Mouse (Mus musculus) olfactory bulb, adult 2 months (tissue): ENCODE data around the gene Smco4. TPM values are rescaled to one million over a fixed set of nuclear protein-coding genes. Genes with fewer than 3 reads are reported as not detected.

ENCODE experiments used
- H3K27ac ChIP-seq: fragments of 200-500 bp; 2 replicates; pipeline ENCODE4 v1.5.1; 2012; ENCODE audit warnings: low read depth, low read length; ENCODE audit not compliant: insufficient read depth
- H3K4me1 ChIP-seq: fragments of 200-500 bp; 2 replicates; pipeline ENCODE4 v1.6.1; 2012; ENCODE audit warnings: low read length; ENCODE audit not compliant: control insufficient read depth, insufficient read depth
- H3K4me3 ChIP-seq: fragments of 200-500 bp; 2 replicates; pipeline ENCODE4 v1.5.1; 2012; ENCODE audit warnings: mild to moderate bottlenecking, low read depth, low read length, moderate library complexity; ENCODE audit not compliant: insufficient read depth
- CTCF ChIP-seq: fragments of 200-500 bp; IDR thresholded peaks from 2 replicates; pipeline ENCODE4 v1.5.1; 2012; ENCODE audit warnings: low read depth, mild to moderate bottlenecking, low read length, moderate library complexity; ENCODE audit not compliant: insufficient read depth
- POLR2A ChIP-seq: fragments of 200-500 bp; IDR thresholded peaks from 2 replicates; pipeline ENCODE4 v1.6.1; 2012; ENCODE audit warnings: mild to moderate bottlenecking, low read depth, low read length, moderate library complexity; ENCODE audit not compliant: insufficient read depth
- WGBS: fragments of 180-500 bp; shearing (Covaris S2); methylation state at CpG from one replicate; pipeline ENCODE4 v1.1.7; 2018; 5-methylcytosine and 5-hydroxymethylcytosine counted together
- polyA plus RNA-seq: library from polyadenylated mRNA; stranded (reverse); fragments of >200 nt; gene quantifications from 2 replicates; pipeline ENCODE4 v1.2.4, GENCODE M21; 2012; ENCODE audit warnings: low replicate concordance; ENCODE audit not compliant: missing spikeins, insufficient read depth, insufficient read length

Gene Smco4
- polyA plus RNA-seq, 1 experiment, result not detected

- Histone ChIP-seq H3K4me3 (no peak overlapping the region), H3K4me1 (peaks cover 4% of the 10 kb centered on the region; the same call in 1 of the 2 replicates), H3K27ac (no peak overlapping the region)
- 84% methylated on average over 5 of the region's 5 CpGs for WGBS
- TF ChIP-seq POLR2A (no peak), CTCF (no peak)
Measured at GRCm38 (mm10) chr9:15522887-15523286, 29.7 kb downstream of the Smco4 start.

DNA sequence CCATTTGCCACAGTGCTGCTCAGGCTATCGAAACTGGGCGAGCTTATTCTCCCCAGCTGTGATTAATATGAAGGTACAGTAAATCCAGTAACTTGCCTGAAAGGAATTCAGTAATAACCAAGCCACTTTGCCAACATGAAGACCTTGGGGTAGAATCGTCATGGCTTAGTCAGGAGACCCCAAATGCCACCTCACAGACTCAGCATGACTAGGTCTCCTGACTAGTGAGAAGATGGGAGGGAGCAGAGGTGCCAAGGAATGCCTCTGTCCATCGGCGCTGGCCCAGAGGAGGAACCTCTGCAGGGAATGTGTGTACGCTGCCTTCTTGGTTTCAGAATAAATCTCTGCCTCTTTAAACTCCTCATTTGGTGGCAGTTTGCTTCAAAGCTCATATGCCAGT is 30.4 kb downstream of the Smco4 start:
- no peak overlapping the region for H3K27ac ChIP-seq
- TF ChIP-seq CTCF, result no peak
- no peak for TF ChIP-seq POLR2A

GRCm38 (mm10) chr9:15525246-15525645 is 32.0 kb downstream of the Smco4 start:
- 74% methylated on average over 8 of the region's 8 CpGs for WGBS
- TF ChIP-seq CTCF, result no peak
- no peak for TF ChIP-seq POLR2A
- no peak overlapping the region for H3K4me3 ChIP-seq
- peaks cover 4% of the 10 kb centered on the region; the same call in 1 of the 2 replicates for H3K4me1 ChIP-seq
- no peak overlapping the region for H3K27ac ChIP-seq

More for the DNA sequence above, 30.4 kb downstream of the Smco4 start:
- H3K4me3 ChIP-seq, result no peak overlapping the region
- peaks cover 4% of the 10 kb centered on the region; the same call in 1 of the 2 replicates for H3K4me1 ChIP-seq
- 80% methylated on average over 6 of the region's 6 CpGs for WGBS

DNA sequence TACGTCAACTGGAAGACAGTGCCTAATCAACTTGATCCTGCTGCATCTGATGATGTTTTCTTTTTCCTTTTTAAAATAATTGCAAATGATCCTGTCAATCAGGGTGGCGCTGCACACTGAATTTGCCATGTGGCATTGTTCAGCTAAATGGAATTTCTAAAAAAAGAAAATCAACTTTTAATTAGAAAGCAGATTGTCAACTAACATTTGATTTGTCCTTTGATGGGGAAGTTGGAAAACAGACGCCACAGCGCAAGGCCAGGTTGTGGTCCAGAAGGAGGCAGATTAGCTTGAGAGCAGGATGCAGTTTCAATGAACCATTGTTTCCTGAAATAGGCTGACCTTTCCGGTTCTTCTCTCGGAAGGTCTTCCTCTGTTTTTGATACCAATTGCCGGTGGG is 33.3 kb downstream of the Smco4 start:
- TF ChIP-seq POLR2A, result no peak
- no peak for TF ChIP-seq CTCF
- WGBS, result 75% methylated on average over 7 of the region's 7 CpGs
- H3K27ac ChIP-seq, result no peak overlapping the region
- H3K4me3 ChIP-seq, result no peak overlapping the region
- peaks cover 4% of the 10 kb centered on the region; the same call in 1 of the 2 replicates for H3K4me1 ChIP-seq

- H3K27ac ChIP-seq, result no peak overlapping the region
- WGBS, result 70% methylated on average over 6 of the region's 6 CpGs
- peaks cover 4% of the 10 kb centered on the region; the same call in 1 of the 2 replicates for H3K4me1 ChIP-seq
- H3K4me3 ChIP-seq, result no peak overlapping the region
- no peak for TF ChIP-seq POLR2A
- TF ChIP-seq CTCF, result no peak
Measured at GRCm38 (mm10) chr9:15527846-15528245, 34.6 kb downstream of the Smco4 start.

DNA sequence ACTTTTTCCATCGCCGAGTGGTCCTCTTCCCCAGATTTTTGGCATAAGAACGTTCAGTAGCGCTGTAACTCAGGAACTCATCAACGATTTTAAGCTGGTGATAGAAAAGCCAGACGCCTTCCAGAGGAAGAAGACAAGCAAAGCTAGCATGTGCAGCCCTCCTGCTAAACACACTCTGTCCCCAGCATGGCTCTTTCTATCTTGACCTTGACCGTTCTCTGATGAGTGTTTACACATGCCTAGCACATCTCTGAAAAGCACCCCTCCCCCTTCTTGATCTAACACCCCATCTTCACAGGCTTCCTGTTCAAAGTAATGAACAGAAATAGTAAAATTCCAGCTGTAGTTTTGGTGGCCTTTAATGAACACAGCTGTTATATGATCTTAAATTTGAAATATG is 35.1 kb downstream of the Smco4 start:
- WGBS, result 88% methylated on average over 7 of the region's 7 CpGs
- no peak for TF ChIP-seq CTCF
- TF ChIP-seq POLR2A, result no peak
- peaks cover 4% of the 10 kb centered on the region; the same call in 1 of the 2 replicates for H3K4me1 ChIP-seq
- H3K27ac ChIP-seq, result no peak overlapping the region
- no peak overlapping the region for H3K4me3 ChIP-seq

DNA sequence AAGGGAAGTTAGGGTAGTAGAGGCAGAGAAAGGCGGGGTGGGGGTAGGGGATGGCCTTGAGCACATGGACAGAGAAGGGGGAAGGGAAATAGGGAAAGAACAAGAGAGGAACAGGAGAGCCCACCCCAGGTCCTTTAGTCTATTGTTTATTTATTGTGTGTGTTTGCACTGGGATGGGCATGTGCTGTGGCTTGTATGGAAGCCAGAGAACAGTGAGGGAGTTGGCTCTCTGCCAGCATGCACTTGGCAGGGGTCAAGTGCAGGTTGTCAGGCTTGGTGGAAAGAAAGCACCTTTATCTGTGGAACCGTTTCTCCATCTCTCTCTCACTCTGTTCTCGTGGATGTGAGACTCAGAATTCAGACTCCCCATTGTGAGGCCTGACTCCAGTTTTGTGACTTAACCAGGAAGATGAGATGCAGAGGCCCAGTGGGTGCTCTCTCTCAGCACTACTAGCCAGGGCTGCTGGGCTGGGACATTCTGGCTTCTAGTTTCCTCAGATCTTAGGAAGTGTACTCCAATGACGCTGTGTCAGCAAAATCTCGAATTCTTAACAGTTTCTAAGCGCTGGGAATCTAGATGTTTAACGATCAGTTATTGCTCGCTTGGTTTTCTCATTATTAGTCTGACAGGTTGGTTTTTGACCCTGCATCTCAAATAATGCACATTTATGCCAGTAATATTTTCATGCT is 36.2 kb downstream of the Smco4 start:
- WGBS, result 69% methylated on average over 8 of the region's 8 CpGs
- TF ChIP-seq CTCF (no peak), POLR2A (no peak)
- H3K27ac ChIP-seq, result no peak overlapping the region
- H3K4me1 ChIP-seq, result peaks cover 4% of the 10 kb centered on the region; the same call in 1 of the 2 replicates
- H3K4me3 ChIP-seq, result no peak overlapping the region

DNA sequence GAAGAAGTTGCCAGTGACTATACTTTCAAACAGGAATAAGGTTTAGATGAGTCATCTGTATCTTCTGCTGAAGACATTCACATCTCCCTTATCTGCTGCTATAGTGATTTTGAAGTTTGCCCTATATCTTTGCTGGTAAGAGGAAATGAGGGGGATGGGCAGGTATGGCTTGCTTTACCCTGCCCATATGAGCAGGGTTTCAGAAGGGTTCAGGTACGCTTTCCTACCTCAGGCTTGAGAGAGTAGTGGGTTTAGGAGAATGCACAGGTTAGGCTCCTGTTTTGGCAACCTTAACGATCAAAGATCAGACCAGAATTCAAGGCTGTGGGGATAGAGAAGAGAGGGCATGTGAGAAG is 36.7 kb downstream of the Smco4 start:
- H3K4me3 ChIP-seq, result no peak overlapping the region
- no peak overlapping the region for H3K27ac ChIP-seq
- WGBS, result 98% methylated on average over 2 of the region's 2 CpGs
- H3K4me1 ChIP-seq, result peaks cover 4% of the 10 kb centered on the region; the same call in 1 of the 2 replicates
- TF ChIP-seq CTCF (no peak), POLR2A (no peak)

- 94% methylated on average over 5 of the region's 5 CpGs for WGBS
- 0 out of 2 replicates have a peak, but pooled peaks cover 2% of the 10 kb centered on the region for H3K4me1 ChIP-seq
- no peak overlapping the region for H3K4me3 ChIP-seq
- H3K27ac ChIP-seq, result no peak overlapping the region
- TF ChIP-seq POLR2A (no peak), CTCF (no peak)
Measured at GRCm38 (mm10) chr9:15531204-15531603, 38.0 kb downstream of the Smco4 start.
